ENCODE assay signal across 23 mouse cellular contexts in the genomic region with DNA sequence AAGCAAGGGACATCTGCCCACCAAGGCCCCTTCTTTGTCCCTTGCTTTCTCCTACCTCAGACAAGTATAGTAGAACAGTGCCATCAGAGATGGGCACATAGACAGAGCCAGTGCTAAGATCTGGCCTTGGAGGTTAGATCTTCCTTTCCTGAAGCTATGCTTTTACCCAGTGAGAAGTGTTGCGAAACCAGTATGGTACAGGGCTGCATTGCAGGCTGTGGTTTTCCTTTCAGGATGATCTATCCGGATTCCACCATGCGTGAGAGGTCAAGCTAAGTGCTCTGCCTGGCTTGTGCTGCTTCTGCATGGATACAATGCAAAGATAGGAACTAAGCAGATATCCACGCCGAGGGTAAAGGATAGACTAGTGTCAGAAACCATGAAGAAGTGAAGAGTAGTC.
A peak's percentile ranks its signal among the peaks of the same experiment; 100 is the strongest.
DNase-seq lines count a peak whose midpoint lies in the region; ATAC-seq lines count a peak whose summit lies in the region.
"Had no signal": no experiment of that assay in that cellular context is flagged by ENCODE, and none has a peak within 500 bp of the region (broad histone marks: within the 10 kb centered on the region; RNA-seq: fewer than 3 reads in every experiment).

No protein-coding gene starts in this region.

- H3K27me3 ChIP-seq in heart, embryonic 10.5 days (ENCODE audit: insufficient read depth, poor library complexity, severe bottlenecking), result no peaks in the 10 kb centered on the region
- H3K27me3 ChIP-seq: forebrain, embryonic 13.5 days had no signal

- no peaks in the 10 kb centered on the region for H3K9me3 ChIP-seq in heart, embryonic 10.5 days
- H3K9me3 ChIP-seq: forebrain, embryonic 10.5 days; forebrain, embryonic 13.5 days; hindbrain, embryonic 10.5 days had no signal

- WGBS in heart, embryonic 10.5 days, result 85% methylated on average over 5 of the region's 5 CpGs

- H3K4me3 ChIP-seq in heart, embryonic 10.5 days, result no peak overlapping the region
- H3K4me3 ChIP-seq: forebrain, embryonic 10.5 days; forebrain, embryonic 13.5 days; heart, adult 2 months; hindbrain, embryonic 10.5 days had no signal

- no peak overlapping the region for H3K27ac ChIP-seq in heart, embryonic 10.5 days
- H3K27ac ChIP-seq: forebrain, embryonic 10.5 days; forebrain, embryonic 13.5 days; heart, adult 2 months; hindbrain, embryonic 10.5 days; hindbrain, embryonic 14.5 days; hindbrain, postnatal 0 days had no signal

- ATAC-seq in common myeloid progenitor, adult 5-6 weeks (replicated peaks; ENCODE audit: low read depth, poor library complexity, severe bottlenecking), result peak; percentile 86
- peak; percentile 90 for ATAC-seq in megakaryocyte progenitor cell, adult 5-6 weeks (replicated peaks; ENCODE audit: poor library complexity)
- ATAC-seq: forebrain, embryonic 13.5 days; hindbrain, postnatal 0 days; inflammation-experienced regulatory T-cells, adult 6 months; intestine, embryonic 16.5 days had no signal

- peak; percentile 4 for DNase-seq in adrenal gland, adult 2 months
- DNase-seq in adrenal gland, adult 18-20 months (ENCODE audit: low spot score in 2 of 2), result no peak
- no peak for DNase-seq in heart, embryonic 10.5 days (ENCODE audit: low spot score)
- no peak for DNase-seq in kidney, adult 9 months
- DNase-seq in ovary, postnatal 14 days (ENCODE audit: low spot score), result no peak
- DNase-seq: adrenal gland, adult 8-10 months; adrenal gland, postnatal 25 days; cerebellum, adult 11-12 months; cerebellum, adult 8-10 months; cerebellum, postnatal 10 days; cerebellum, postnatal 36 days; gastrocnemius, postnatal 25 days; heart, adult 2 months; heart, postnatal 36 days had no signal

- no peaks in the 10 kb centered on the region for H3K4me1 ChIP-seq in heart, embryonic 10.5 days
- H3K4me1 ChIP-seq: forebrain, embryonic 13.5 days; hindbrain, embryonic 10.5 days had no signal

- no peaks in the 10 kb centered on the region for H3K36me3 ChIP-seq in heart, embryonic 10.5 days
- H3K36me3 ChIP-seq: forebrain, embryonic 10.5 days; hindbrain, embryonic 10.5 days had no signal
